Mouse (Mus musculus): ENCODE measurements around the gene Gm1043.

- no peak for TF ChIP-seq POLR2A (IDR thresholded peaks at IDR 0.05; ENCODE audit: control insufficient read depth, low read depth, low read length)
- TF ChIP-seq CTCF (IDR thresholded peaks at IDR 0.05; ENCODE audit: control insufficient read depth, insufficient read depth, insufficient replicate concordance, low read depth, low read length) = no peak
These were observed 94.7 kb downstream of the Gm1043 start for GRCm38 (mm10) chr5:37179872-37180271.

Measured in testis, adult 2 months (tissue).